Comparison of ENCODE assay signal across 8 mouse cellular contexts in the genomic region with DNA sequence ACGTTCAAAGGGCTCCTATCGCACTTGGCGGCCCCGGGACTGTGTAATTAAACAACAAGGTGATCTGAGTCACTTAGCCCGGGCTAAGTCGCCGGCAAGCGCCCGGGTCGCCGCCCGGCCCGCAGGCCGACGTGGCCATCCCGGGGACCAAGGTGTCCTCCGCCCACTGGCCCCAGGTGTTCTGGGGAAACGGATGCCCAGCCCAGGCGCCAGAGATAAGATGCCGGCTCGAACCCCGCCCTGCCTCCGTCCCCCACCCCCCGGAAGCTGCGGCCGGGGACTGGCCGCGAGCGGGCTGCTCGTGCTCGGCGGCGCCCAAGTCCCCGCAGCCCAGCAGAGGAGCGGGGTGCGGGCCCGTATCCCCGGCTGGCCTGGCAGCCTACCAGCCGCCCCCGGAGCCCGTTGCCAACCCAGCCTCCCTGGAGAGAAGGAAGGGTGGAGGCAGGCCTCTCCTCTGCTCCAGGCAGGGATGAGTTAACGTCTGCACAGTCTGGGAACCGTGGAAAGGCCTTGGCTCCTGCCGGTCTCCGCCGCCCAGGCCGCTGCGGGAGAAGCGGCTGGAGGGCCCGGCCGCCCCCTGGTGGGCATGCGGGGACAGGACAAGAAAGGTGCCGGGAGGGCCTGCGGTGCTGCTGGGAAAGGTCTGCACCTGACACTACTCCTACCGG. TPM values are rescaled to one million over a fixed set of nuclear protein-coding genes. Genes with fewer than 3 reads are reported as not detected.
A peak's percentile ranks its signal among the peaks of the same experiment; 100 is the strongest.
DNase-seq lines count a peak whose midpoint lies in the region; ATAC-seq lines count a peak whose summit lies in the region.

No protein-coding gene starts in this region.

- peak overlapping the region; percentile 68 for H3K9ac ChIP-seq in hindbrain, embryonic 15.5 days

- H3K36me3 ChIP-seq in hindbrain, embryonic 15.5 days = no peaks in the 10 kb centered on the region

- H3K27ac ChIP-seq in hindbrain, embryonic 15.5 days (replicated peaks) = peak overlapping the region; percentile 84

- peak; percentile 97 for ATAC-seq in hindbrain, embryonic 15.5 days (ENCODE audit: low FRiP score, low read depth)
- peak; percentile 97 for ATAC-seq in megakaryocyte, adult 5-6 weeks (ENCODE audit: poor library complexity, severe bottlenecking)

- WGBS in hindbrain, embryonic 15.5 days = under 1% methylated on average over 54 of the region's 55 CpGs

- DNase-seq in ZHBTc4 (ENCODE audit: low read depth, low spot score) = peak; percentile 94
- DNase-seq in cerebellum, postnatal 25 days = peak; percentile 92
- DNase-seq in frontal cortex, postnatal 36 days (ENCODE audit: low spot score in 2 of 2) = peak; percentile 75 to 82
- DNase-seq in left cerebral cortex, adult 8-10 months (ENCODE audit: low spot score in 2 of 2) = peak; percentile 65 to 77
- peak; percentile 76 to 81 for DNase-seq in right cerebral cortex, adult 2 months (ENCODE audit: low spot score in 2 of 2)
- DNase-seq in urinary bladder, postnatal 36 days (ENCODE audit: low spot score in 2 of 2) = peak; percentile 73 to 86

- H3K4me3 ChIP-seq in hindbrain, embryonic 15.5 days = peak overlapping the region; percentile 64

- H3K4me2 ChIP-seq in hindbrain, embryonic 15.5 days = peak overlapping the region; percentile 80

- H3K4me1 ChIP-seq in hindbrain, embryonic 15.5 days (replicated peaks) = peaks cover 9% of the 10 kb centered on the region

- no peaks in the 10 kb centered on the region for H3K9me3 ChIP-seq in hindbrain, embryonic 15.5 days

- no peaks in the 10 kb centered on the region for H3K27me3 ChIP-seq in hindbrain, embryonic 15.5 days

RNA-seq across cellular contexts. Expression of gene 9230112D13Rik, which starts 26.5 kb away (rescaled TPM):
- not detected in 2 replicates for polyA plus RNA-seq in hindbrain, embryonic 15.5 days (2015; fragmentation: Nextera tagmentation; extraction: Ambion mirVana)
- not detected for total RNA-seq in left cerebral cortex, adult 8-10 months (2022)
- not detected in 2 replicates for total RNA-seq in megakaryocyte, adult 5-6 weeks (2015)
- not detected in 2 replicates for total RNA-seq in megakaryocyte, adult 5-6 weeks (2017)

RNA-seq across cellular contexts. Expression of gene Ldb3, which starts 39.3 kb away (rescaled TPM):
- 0.64 and 0.87 TPM in 2 replicates for polyA plus RNA-seq in hindbrain, embryonic 15.5 days (2015; fragmentation: Nextera tagmentation; extraction: Ambion mirVana)
- total RNA-seq in left cerebral cortex, adult 8-10 months (2022) = 1 to 10 TPM; 4.8 to 5.4 (median 5.2) TPM
- total RNA-seq in megakaryocyte, adult 5-6 weeks (2015) = not detected in 2 replicates
- total RNA-seq in megakaryocyte, adult 5-6 weeks (2017) = not detected in 2 replicates

RNA-seq across cellular contexts. Expression of gene Bmpr1a, which starts 46.0 kb away (rescaled TPM):
- 20.7 and 21.4 TPM in 2 replicates for polyA plus RNA-seq in hindbrain, embryonic 15.5 days (2015; fragmentation: Nextera tagmentation; extraction: Ambion mirVana)
- total RNA-seq in left cerebral cortex, adult 8-10 months (2022) = 10 to 100 TPM; 35.7 to 41.7 (median 40.4) TPM
- total RNA-seq in megakaryocyte, adult 5-6 weeks (2015) = 2.5 and 3.2 TPM in 2 replicates
- total RNA-seq in megakaryocyte, adult 5-6 weeks (2017) = 2.3 and 2.6 TPM in 2 replicates

RNA-seq across cellular contexts. Expression of gene Opn4, which starts 50.8 kb away (rescaled TPM):
- polyA plus RNA-seq in hindbrain, embryonic 15.5 days (2015; fragmentation: Nextera tagmentation; extraction: Ambion mirVana) = not detected in 2 replicates
- not detected for total RNA-seq in left cerebral cortex, adult 8-10 months (2022)
- not detected in 2 replicates for total RNA-seq in megakaryocyte, adult 5-6 weeks (2015)
- not detected in 2 replicates for total RNA-seq in megakaryocyte, adult 5-6 weeks (2017)

Comparison
In these comparisons a context has a peak if more than half of its experiments do, and no peak if none do; other contexts are left out.
1. Peak in every context shown above with its lines: DNase-seq, ATAC-seq, H3K4me3 ChIP-seq and H3K27ac ChIP-seq.
2. RNA of gene Ldb3, which starts 39.3 kb away (total RNA-seq): 4.8 to 5.4 TPM in left cerebral cortex, adult 8-10 months; not detected in megakaryocyte, adult 5-6 weeks; every median in the first group is over 4 times any median in the second.
3. RNA of gene Bmpr1a, which starts 46.0 kb away (total RNA-seq): 35.7 to 41.7 TPM in left cerebral cortex, adult 8-10 months; 2.3 to 3.2 TPM in megakaryocyte, adult 5-6 weeks; every median in the first group is over 4 times any median in the second.